In the genomic region with DNA sequence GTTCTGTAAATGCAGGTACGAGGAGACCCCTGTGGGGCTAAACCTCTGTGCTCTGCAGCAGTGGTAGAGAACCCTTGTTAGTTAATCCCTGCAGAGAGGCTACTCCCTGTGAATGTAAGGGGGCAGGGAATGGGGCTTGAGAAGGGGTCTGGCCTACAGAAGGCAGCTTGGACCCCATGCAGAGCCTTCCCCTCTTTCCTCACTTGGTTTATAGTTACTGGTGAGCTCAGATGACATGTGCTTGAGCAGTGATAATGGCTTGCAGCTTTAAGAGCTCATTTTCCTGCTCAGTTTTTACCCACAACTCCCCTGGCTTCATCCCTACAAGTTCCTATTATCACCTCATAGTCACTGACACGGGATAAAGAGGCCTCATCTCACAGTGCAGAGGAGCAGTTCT, we compare ENCODE assay signal across 17 mouse cellular contexts. TPM values are rescaled to one million over a fixed set of nuclear protein-coding genes. Genes with fewer than 3 reads are reported as not detected.
"Had no signal": no experiment of that assay in that cellular context is flagged by ENCODE, and none has a peak within 500 bp of the region (broad histone marks: within the 10 kb centered on the region; RNA-seq: fewer than 3 reads in every experiment).

No protein-coding gene starts in this region.

- H3K9ac ChIP-seq: lung, embryonic 15.5 days; midbrain, embryonic 13.5 days; midbrain, embryonic 15.5 days; neural tube, embryonic 12.5 days; stomach, embryonic 15.5 days had no signal

- DNase-seq: lung, adult 2 months; lung, postnatal 14 days; lung, postnatal 36 days; right cerebral cortex, postnatal 14 days; thymus, adult 2 months; thymus, postnatal 25 days; thymus, postnatal 4 days had no signal

- H3K27me3 ChIP-seq: lung, embryonic 15.5 days; megakaryocyte, embryonic 14.5 days; midbrain, embryonic 13.5 days; midbrain, embryonic 15.5 days; neural tube, embryonic 12.5 days; stomach, embryonic 15.5 days had no signal

- H3K27ac ChIP-seq: lung, embryonic 15.5 days; macrophage; midbrain, embryonic 13.5 days; midbrain, embryonic 15.5 days; neural tube, embryonic 12.5 days; stomach, embryonic 15.5 days; stomach, postnatal 0 days had no signal

- H3K4me3 ChIP-seq: lung, embryonic 15.5 days; megakaryocyte, embryonic 14.5 days; midbrain, embryonic 13.5 days; midbrain, embryonic 15.5 days; neural tube, embryonic 12.5 days; stomach, embryonic 15.5 days had no signal

- H3K9me3 ChIP-seq: lung, embryonic 15.5 days; midbrain, embryonic 13.5 days; midbrain, embryonic 15.5 days; neural tube, embryonic 12.5 days; stomach, embryonic 15.5 days had no signal

- H3K36me3 ChIP-seq: lung, embryonic 15.5 days; midbrain, embryonic 13.5 days; midbrain, embryonic 15.5 days; neural tube, embryonic 12.5 days; stomach, embryonic 15.5 days had no signal

- H3K4me2 ChIP-seq: lung, embryonic 15.5 days; midbrain, embryonic 11.5 days; midbrain, embryonic 13.5 days; midbrain, embryonic 15.5 days; neural tube, embryonic 12.5 days; stomach, embryonic 15.5 days had no signal

- ATAC-seq: lung, postnatal 0 days; midbrain, embryonic 13.5 days; midbrain, embryonic 15.5 days had no signal

- H3K4me1 ChIP-seq: lung, embryonic 15.5 days; megakaryocyte, embryonic 14.5 days; midbrain, embryonic 13.5 days; midbrain, embryonic 15.5 days; neural tube, embryonic 12.5 days; stomach, embryonic 15.5 days had no signal

RNA-seq across cellular contexts. Expression of a gene that starts 40.6 kb away (rescaled TPM):
- polyA plus RNA-seq: macrophage had no signal
